Mouse (Mus musculus) erythroblast, embryonic 14.5 days (primary cell): ENCODE data around the gene Serinc3.

Experiments
- GATA1 ChIP-seq: IDR thresholded peaks from 2 replicates; pipeline ENCODE4 v1.6.1; 2012; ENCODE audit warnings: low read length, inconsistent platforms, mixed read lengths
- TAL1 ChIP-seq: IDR thresholded peaks from 3 replicates; pipeline ENCODE4 v1.6.1; 2012; ENCODE audit warnings: low read length, inconsistent platforms, mixed read lengths

DNA sequence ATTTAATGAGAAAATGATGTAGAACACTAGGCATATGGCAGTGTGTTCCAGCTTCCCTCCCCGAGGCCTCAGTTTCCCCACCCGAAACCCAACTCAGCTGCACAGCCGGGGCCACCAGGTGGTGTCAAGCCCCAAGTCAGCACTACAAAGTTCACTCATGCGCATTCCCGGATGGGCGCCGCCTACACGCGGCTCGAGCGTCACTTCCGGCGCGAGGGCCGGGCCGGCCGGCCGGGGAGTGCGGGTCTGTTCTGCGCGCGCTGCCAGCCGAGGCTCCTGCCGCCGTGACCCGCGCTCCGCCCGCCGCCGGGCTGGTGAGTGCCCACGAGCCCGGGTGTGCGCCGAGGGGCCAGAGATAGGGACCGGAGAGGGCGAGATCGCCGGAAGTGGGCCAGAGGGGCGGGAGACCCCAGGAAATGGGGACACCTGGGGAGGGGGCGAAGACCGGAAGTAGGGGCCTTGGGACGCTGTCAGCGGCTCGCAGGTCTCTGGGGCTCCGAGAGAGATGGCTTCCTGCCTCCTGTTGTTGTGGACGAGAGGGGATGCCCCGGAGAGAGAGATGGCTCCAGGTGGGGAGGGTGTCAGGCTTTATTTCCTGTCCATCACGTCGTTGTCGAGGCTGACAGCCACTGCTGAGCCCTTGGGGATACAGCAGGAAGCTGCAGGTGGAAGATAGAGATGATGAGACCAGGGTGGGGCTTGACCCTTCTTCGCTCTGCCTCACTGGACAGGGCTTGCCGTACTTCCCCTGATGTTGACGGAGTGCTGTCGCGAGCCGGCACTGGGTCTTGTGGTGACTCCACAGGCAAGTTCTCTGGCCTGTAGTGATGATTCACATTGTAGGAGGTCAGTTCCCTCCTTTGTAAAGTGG is 42.6 kb downstream of the Serinc3 start, which contains the start of gene Ttpal:
- TF ChIP-seq GATA1 (no peak), TAL1 (no peak)
